Mouse (Mus musculus) limb, embryonic 15.5 days (tissue): ENCODE measurements at regions not wholly inside any gene's neighbourhood (a gene's known extent, or its start where the extent isn't known, plus 50 kb on each side); places are given as distances from the start of the nearest gene placed in this dataset.

Experiments used
- ATAC-seq: fragments of 200-750 bp; cut with Nextera tagmentation; 2 replicates; pipeline ENCODE4 v1.8.0; 2017; ENCODE audit warnings: low read depth, moderate TSS enrichment; ENCODE audit not compliant: insufficient number of reproducible peaks, low FRiP score, low TSS enrichment
- H3K27ac ChIP-seq: fragments of 300-500 bp; sonication (generic); 2 replicates; pipeline ENCODE4 v1.5.1; 2015; ENCODE audit warnings: moderate library complexity, mild to moderate bottlenecking, inconsistent platforms
- H3K27me3 ChIP-seq: fragments of 300-500 bp; sonication (generic); 2 replicates; pipeline ENCODE4 v1.6.1; 2015; ENCODE audit warnings: inconsistent platforms
- H3K36me3 ChIP-seq: fragments of 300-500 bp; sonication (generic); 2 replicates; pipeline ENCODE4 v1.6.1; 2015; ENCODE audit warnings: inconsistent platforms
- H3K4me1 ChIP-seq: fragments of 300-500 bp; sonication (generic); 2 replicates; pipeline ENCODE4 v1.6.1; 2015; ENCODE audit warnings: inconsistent platforms
- H3K4me2 ChIP-seq: fragments of 300-500 bp; sonication (generic); 2 replicates; pipeline ENCODE4 v1.6.1; 2015; ENCODE audit warnings: mild to moderate bottlenecking, inconsistent platforms
- H3K4me3 ChIP-seq: fragments of 300-500 bp; sonication (generic); 2 replicates; pipeline ENCODE4 v1.5.1; 2015; ENCODE audit warnings: mild to moderate bottlenecking, inconsistent platforms
- H3K9ac ChIP-seq: fragments of 300-500 bp; sonication (generic); 2 replicates; pipeline ENCODE4 v1.6.1; 2015; ENCODE audit warnings: inconsistent platforms
- H3K9me3 ChIP-seq: fragments of 300-500 bp; sonication (generic); 2 replicates; pipeline ENCODE4 v1.6.1; 2016; ENCODE audit warnings: inconsistent platforms
- WGBS: fragments of 180-500 bp; shearing (Covaris S2); methylation state at CpG from one replicate; pipeline ENCODE4 v1.1.7; 2015; 5-methylcytosine and 5-hydroxymethylcytosine counted together

- no peaks in the 10 kb centered on the region for H3K36me3 ChIP-seq
- no peaks in the 10 kb centered on the region for H3K4me1 ChIP-seq
- no peak overlapping the region for H3K27ac ChIP-seq
- H3K9me3 ChIP-seq = no peaks in the 10 kb centered on the region
- no peak for ATAC-seq
- H3K9ac ChIP-seq = no peak overlapping the region
- no peak overlapping the region for H3K4me2 ChIP-seq
- WGBS = 80% methylated on average over 4 of the region's 4 CpGs
- H3K4me3 ChIP-seq = no peak overlapping the region
- no peaks in the 10 kb centered on the region for H3K27me3 ChIP-seq
Measured at GRCm38 (mm10) chr17:51683318-51683717, 149.8 kb downstream of the Satb1 start.

GRCm38 (mm10) chr17:51682368-51682767 lies 150.7 kb downstream of the Satb1 start:
- Histone ChIP-seq H3K36me3 (no peaks in the 10 kb centered on the region), H3K4me2 (no peak overlapping the region), H3K4me1 (no peaks in the 10 kb centered on the region), H3K9ac (no peak overlapping the region), H3K27ac (no peak overlapping the region), H3K4me3 (no peak overlapping the region), H3K27me3 (no peaks in the 10 kb centered on the region), H3K9me3 (no peaks in the 10 kb centered on the region)
- WGBS = 84% methylated on average over 3 of the region's 3 CpGs
- ATAC-seq = no peak

- no peak overlapping the region for H3K27ac ChIP-seq
- H3K9me3 ChIP-seq = no peaks in the 10 kb centered on the region
- H3K9ac ChIP-seq = no peak overlapping the region
- H3K4me2 ChIP-seq = no peak overlapping the region
- WGBS = 90% methylated on average over 8 of the region's 8 CpGs
- no peak for ATAC-seq
- no peaks in the 10 kb centered on the region for H3K27me3 ChIP-seq
- H3K36me3 ChIP-seq = no peaks in the 10 kb centered on the region
- no peak overlapping the region for H3K4me3 ChIP-seq
- H3K4me1 ChIP-seq = no peaks in the 10 kb centered on the region
Measured at GRCm38 (mm10) chr17:51677451-51677850, 155.6 kb downstream of the Satb1 start.

GRCm38 (mm10) chr17:51658408-51658807 lies 174.7 kb downstream of the Satb1 start:
- H3K9ac ChIP-seq = no peak overlapping the region
- ATAC-seq = no peak
- 66% methylated on average over 4 of the region's 4 CpGs for WGBS
- H3K27ac ChIP-seq = no peak overlapping the region
- H3K27me3 ChIP-seq = no peaks in the 10 kb centered on the region
- no peaks in the 10 kb centered on the region for H3K36me3 ChIP-seq
- H3K9me3 ChIP-seq = no peaks in the 10 kb centered on the region
- H3K4me1 ChIP-seq = no peaks in the 10 kb centered on the region
- no peak overlapping the region for H3K4me2 ChIP-seq
- H3K4me3 ChIP-seq = no peak overlapping the region

- Histone ChIP-seq H3K4me3 (no peak overlapping the region), H3K27ac (no peak overlapping the region), H3K27me3 (no peaks in the 10 kb centered on the region), H3K4me2 (no peak overlapping the region), H3K9ac (no peak overlapping the region), H3K9me3 (no peaks in the 10 kb centered on the region), H3K4me1 (no peaks in the 10 kb centered on the region), H3K36me3 (no peaks in the 10 kb centered on the region)
- 51% methylated on average over 3 of the region's 3 CpGs for WGBS
- no peak for ATAC-seq
Measured at GRCm38 (mm10) chr17:51653881-51654280, 179.2 kb downstream of the Satb1 start.

- WGBS = 76% methylated on average over 2 of the region's 2 CpGs
- Histone ChIP-seq H3K9ac (no peak overlapping the region), H3K4me1 (no peaks in the 10 kb centered on the region), H3K27ac (no peak overlapping the region), H3K4me3 (no peak overlapping the region), H3K4me2 (no peak overlapping the region), H3K27me3 (no peaks in the 10 kb centered on the region), H3K9me3 (no peaks in the 10 kb centered on the region), H3K36me3 (no peaks in the 10 kb centered on the region)
- no peak for ATAC-seq
Measured at GRCm38 (mm10) chr17:51651880-51652279, 181.2 kb downstream of the Satb1 start.

GRCm38 (mm10) chr17:51649213-51649815 lies 183.8 kb downstream of the Satb1 start:
- H3K4me2 ChIP-seq = no peak overlapping the region
- ATAC-seq = no peak
- H3K9ac ChIP-seq = no peak overlapping the region
- no peaks in the 10 kb centered on the region for H3K36me3 ChIP-seq
- no peaks in the 10 kb centered on the region for H3K27me3 ChIP-seq
- H3K4me1 ChIP-seq = no peaks in the 10 kb centered on the region
- no peaks in the 10 kb centered on the region for H3K9me3 ChIP-seq
- H3K4me3 ChIP-seq = no peak overlapping the region
- 77% methylated on average over 12 of the region's 12 CpGs for WGBS
- no peak overlapping the region for H3K27ac ChIP-seq

GRCm38 (mm10) chr17:51646416-51646815 lies 186.7 kb downstream of the Satb1 start:
- Histone ChIP-seq H3K4me2 (no peak overlapping the region), H3K9me3 (no peaks in the 10 kb centered on the region), H3K4me3 (no peak overlapping the region), H3K4me1 (no peaks in the 10 kb centered on the region), H3K27me3 (no peaks in the 10 kb centered on the region), H3K9ac (no peak overlapping the region), H3K36me3 (no peaks in the 10 kb centered on the region), H3K27ac (no peak overlapping the region)
- 87% methylated on average over 2 of the region's 2 CpGs for WGBS
- no peak for ATAC-seq

- no peaks in the 10 kb centered on the region for H3K36me3 ChIP-seq
- no peak overlapping the region for H3K9ac ChIP-seq
- H3K27me3 ChIP-seq = no peaks in the 10 kb centered on the region
- no peak overlapping the region for H3K4me3 ChIP-seq
- 38% methylated on average over 1 of the region's 1 CpGs for WGBS
- no peak for ATAC-seq
- H3K4me2 ChIP-seq = no peak overlapping the region
- no peak overlapping the region for H3K27ac ChIP-seq
- H3K4me1 ChIP-seq = no peaks in the 10 kb centered on the region
- no peaks in the 10 kb centered on the region for H3K9me3 ChIP-seq
Measured at GRCm38 (mm10) chr17:51645866-51646265, 187.2 kb downstream of the Satb1 start.

GRCm38 (mm10) chr17:51642682-51643081 lies 190.4 kb downstream of the Satb1 start:
- WGBS = 46% methylated on average over 2 of the region's 2 CpGs

GRCm38 (mm10) chr17:51635913-51636312 lies 197.2 kb downstream of the Satb1 start:
- ATAC-seq = no peak
- H3K4me1 ChIP-seq = no peaks in the 10 kb centered on the region
- H3K36me3 ChIP-seq = no peaks in the 10 kb centered on the region
- H3K9me3 ChIP-seq = no peaks in the 10 kb centered on the region
- no peak overlapping the region for H3K4me3 ChIP-seq
- 78% methylated on average over 4 of the region's 4 CpGs for WGBS
- H3K27me3 ChIP-seq = no peaks in the 10 kb centered on the region
- no peak overlapping the region for H3K27ac ChIP-seq
- no peak overlapping the region for H3K9ac ChIP-seq
- no peak overlapping the region for H3K4me2 ChIP-seq

More at GRCm38 (mm10) chr17:51642682-51643081, 190.4 kb downstream of the Satb1 start:
- Histone ChIP-seq H3K4me3 (no peak overlapping the region), H3K27me3 (no peaks in the 10 kb centered on the region), H3K4me2 (no peak overlapping the region), H3K4me1 (no peaks in the 10 kb centered on the region), H3K36me3 (no peaks in the 10 kb centered on the region), H3K9ac (no peak overlapping the region), H3K9me3 (no peaks in the 10 kb centered on the region), H3K27ac (no peak overlapping the region)
- ATAC-seq = no peak

GRCm38 (mm10) chr17:51631574-51631973 lies 201.5 kb downstream of the Satb1 start:
- no peak for ATAC-seq
- Histone ChIP-seq H3K4me2 (no peak overlapping the region), H3K36me3 (no peaks in the 10 kb centered on the region), H3K4me3 (no peak overlapping the region), H3K4me1 (no peaks in the 10 kb centered on the region), H3K9ac (no peak overlapping the region), H3K27ac (no peak overlapping the region), H3K9me3 (no peaks in the 10 kb centered on the region), H3K27me3 (no peaks in the 10 kb centered on the region)
- WGBS = 28% methylated on average over 2 of the region's 2 CpGs

- no peaks in the 10 kb centered on the region for H3K9me3 ChIP-seq
- H3K27me3 ChIP-seq = no peaks in the 10 kb centered on the region
- H3K4me3 ChIP-seq = no peak overlapping the region
- H3K9ac ChIP-seq = no peak overlapping the region
- no peaks in the 10 kb centered on the region for H3K36me3 ChIP-seq
- 50% methylated on average over 3 of the region's 3 CpGs for WGBS
- no peak overlapping the region for H3K4me2 ChIP-seq
- H3K27ac ChIP-seq = no peak overlapping the region
- ATAC-seq = no peak
- no peaks in the 10 kb centered on the region for H3K4me1 ChIP-seq
Measured at GRCm38 (mm10) chr17:51620528-51620927, 212.6 kb downstream of the Satb1 start.
